Mouse (Mus musculus): ENCODE data around the gene Nipa1.

Nipa1 gene

DNA sequence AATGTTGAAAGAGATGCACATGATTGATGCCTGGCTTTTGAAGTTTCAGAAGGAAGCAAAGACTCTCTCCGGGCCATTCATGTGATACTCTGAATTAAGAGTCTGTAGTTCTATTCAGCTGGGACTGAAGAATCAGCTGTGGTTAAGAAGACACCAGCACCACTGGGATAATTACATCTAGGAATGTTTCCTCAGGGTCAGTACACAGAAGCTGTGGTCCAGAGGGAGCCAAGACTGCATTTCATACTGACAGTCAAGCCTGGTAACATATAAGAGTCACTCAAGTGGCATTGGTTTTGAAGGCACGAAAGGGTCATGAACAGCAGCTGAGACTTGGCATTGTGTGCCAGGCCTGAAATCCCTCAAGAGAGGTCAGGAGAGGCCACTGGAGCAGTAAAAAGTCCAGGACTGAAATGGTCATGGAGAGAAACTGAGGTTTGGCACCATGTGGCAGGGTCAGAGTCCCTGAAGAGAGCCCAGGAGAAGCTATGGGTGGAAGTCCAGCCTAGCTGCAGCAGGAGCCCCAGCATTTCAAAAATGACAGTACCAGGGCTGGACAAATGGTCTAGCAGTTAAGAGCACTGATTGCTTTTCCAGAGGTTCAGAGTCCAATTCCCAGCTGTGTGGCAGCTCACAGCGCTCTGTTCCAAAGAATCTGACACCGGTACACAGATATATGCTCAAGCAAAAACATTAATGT lies 9.3 kb downstream of the Nipa1 start:
- DNase-seq: peak; percentile 16 to 32

- DNase-seq: no peak
Observed at GRCm38 (mm10) chr7:55998997-55999396, 20.8 kb downstream of the Nipa1 start.

DNA sequence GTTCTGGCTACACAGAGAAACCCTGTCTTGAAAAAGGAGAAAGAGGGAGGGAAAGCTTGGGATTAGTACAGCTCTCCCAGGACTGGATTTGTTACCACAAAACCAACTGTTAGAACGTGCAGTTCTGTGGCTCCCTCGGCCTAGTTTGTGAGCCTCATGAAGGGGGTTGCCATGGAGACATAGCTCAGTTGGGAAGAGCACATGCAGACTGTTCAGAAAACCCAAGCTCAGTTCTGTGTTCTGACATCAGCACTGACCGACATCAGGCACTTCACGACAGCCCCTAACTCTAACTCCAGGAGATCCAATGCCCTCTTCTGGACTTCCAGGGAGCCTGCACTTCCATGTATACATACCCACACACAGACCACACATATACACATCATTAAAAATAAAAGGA lies 24.7 kb downstream of the Nipa1 start:
- DNase-seq: no peak

DNA sequence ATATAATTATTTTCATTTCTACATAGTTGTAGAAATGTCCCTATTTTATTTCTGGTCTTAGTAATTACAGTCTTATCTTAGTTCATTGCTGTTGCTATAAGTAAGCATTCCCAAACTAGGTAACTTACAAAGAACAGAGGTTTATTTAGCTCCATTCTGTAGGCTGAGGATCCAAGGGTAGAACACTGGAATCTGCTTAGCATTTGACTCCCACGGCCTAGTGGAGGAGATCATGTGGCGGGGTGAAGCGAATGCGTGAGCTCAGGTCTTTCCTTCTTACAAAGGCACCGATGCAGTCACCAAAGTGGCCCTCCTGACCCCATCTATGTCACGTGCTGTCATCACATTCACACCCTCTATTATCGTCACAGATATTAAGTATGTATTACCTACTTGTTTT lies 27.9 kb downstream of the Nipa1 start:
- no peak for DNase-seq

GRCm38 (mm10) chr7:55991129-55991528 lies 28.6 kb downstream of the Nipa1 start:
- no peak for DNase-seq

DNA sequence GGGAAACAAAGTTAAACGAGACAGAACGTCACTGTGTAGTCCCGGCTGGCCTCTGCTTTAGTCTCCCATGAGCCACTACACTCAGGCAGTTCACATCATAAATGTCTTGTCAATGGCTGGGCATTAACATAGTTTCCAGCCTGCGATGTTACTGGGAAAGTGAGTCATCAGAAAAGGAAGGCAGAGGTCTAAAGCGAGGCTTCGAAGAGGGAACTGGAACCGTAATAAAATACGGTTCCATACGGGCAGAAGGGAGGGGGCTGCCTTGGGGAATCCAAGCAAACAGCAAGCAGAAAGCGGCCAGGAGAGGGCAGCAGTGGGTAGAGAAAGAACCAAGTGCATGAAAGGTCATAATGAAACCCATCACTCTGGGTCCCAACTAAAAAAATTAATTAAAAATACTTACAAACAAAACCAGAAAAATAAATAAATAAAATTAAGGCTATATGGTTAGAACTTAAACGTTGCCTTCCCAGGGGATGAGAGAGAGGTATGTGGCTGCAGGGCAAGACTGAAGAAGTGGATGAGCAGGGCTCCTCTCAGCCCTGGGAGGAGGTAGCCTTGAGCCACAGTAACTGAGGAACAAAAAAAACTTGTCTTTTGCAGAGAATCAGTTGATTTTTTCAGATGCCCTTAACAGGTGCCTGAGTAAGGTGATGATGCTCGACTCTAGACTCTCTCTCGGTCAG lies 33.1 kb downstream of the Nipa1 start:
- DNase-seq: peak; percentile 75 to 92

GRCm38 (mm10) chr7:55984754-55985153 lies 35.0 kb downstream of the Nipa1 start:
- DNase-seq: no peak

GRCm38 (mm10) chr7:55983107-55983506 lies 36.6 kb downstream of the Nipa1 start:
- DNase-seq: no peak

DNA sequence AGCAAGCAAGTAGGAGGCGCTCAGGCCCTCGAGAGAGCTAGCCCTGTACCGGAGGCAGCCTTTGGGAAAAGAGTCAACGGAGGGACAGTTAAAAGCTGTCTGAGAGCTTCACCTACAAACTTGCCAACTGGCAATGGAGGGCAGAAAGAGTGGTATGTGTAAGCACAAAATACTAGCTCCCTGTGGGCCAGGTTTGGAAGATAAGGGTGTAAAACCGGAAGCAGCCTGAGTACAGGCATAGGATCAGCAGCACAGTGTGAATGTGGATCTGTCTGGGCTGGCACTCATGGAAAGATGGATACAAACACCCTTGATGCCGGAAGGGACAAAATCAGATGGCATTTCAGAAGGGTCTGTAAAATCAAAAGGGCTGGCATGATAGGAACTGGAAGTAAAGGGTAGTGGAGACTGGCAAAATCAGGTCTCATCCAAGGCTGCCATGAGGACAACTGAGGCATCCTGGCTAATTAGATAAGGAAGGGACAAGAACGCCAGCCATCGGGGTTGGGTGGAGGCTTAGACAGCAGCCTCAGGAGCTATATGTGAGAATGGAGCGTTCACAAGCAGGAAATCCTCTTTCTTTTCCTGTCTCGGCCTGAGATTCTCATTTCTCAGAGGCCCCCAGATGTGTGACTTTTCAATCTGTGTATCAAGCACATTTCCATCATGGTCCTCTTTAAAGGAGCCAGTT lies 37.6 kb downstream of the Nipa1 start:
- no peak for DNase-seq

- DNase-seq: no peak
Observed at GRCm38 (mm10) chr7:55981511-55981910, 38.2 kb downstream of the Nipa1 start.

DNA sequence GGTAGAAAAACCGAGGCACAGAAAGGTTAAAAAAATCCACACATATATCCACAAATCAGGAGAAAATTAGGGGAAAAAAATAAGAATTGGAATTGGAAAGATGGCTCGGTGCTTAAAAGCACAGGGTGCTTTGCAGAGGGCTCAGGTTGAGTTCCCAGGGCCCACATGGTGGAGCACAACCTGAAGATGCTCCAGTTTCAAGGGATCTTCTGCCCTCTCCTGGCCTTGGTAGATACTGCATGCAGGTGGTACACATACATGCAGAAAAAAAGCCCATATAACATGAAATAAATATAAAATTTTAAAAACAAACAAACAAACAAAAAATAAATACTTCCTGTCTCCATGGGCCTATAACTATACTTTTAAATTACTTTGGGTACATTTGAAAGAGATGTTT lies 45.3 kb downstream of the Nipa1 start:
- DNase-seq: peak in 1 of 2 experiments; percentile 13

GRCm38 (mm10) chr7:55969415-55969814 lies 50.3 kb downstream of the Nipa1 start:
- no peak for DNase-seq

- peak in 1 of 2 experiments; percentile 32 for DNase-seq
Observed at GRCm38 (mm10) chr7:55968258-55968901, 51.4 kb downstream of the Nipa1 start.

DNA sequence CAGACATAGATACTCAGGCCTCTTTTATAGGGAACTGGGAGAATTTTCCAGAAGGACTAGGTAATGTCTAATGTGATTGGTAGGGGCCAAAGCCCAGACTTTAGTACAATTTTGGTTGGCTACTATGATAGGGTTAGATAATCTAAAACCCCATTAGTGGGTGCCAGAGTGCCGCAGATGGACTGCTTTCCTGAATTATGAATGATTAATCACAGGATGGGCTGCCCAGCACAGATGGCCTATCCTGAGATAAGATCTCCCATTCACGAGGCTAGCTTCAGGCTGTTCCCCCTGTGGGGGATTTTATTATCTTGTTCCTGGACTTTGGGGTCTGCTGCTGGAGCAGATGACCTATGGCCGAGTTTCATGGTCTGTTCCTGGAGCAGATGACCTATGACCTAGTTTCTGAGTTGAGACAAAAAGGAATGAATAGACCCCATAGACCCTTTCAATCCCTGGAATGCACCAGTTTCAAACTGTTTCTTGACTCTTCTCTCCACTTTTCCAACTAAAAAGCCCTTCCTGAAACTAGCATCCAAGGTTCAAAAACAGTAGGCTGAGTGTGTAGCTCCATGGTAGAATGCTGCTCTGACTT lies 52.8 kb downstream of the Nipa1 start:
- peak in 1 of 2 experiments; percentile 7 for DNase-seq

- DNase-seq: peak; percentile 94 to 98
Observed at GRCm38 (mm10) chr7:55962004-55962908, 57.5 kb downstream of the Nipa1 start, which contains the start of gene Nipa2. TSS of gene Nipa2 (minus strand) at chr7:55962476.

DNA sequence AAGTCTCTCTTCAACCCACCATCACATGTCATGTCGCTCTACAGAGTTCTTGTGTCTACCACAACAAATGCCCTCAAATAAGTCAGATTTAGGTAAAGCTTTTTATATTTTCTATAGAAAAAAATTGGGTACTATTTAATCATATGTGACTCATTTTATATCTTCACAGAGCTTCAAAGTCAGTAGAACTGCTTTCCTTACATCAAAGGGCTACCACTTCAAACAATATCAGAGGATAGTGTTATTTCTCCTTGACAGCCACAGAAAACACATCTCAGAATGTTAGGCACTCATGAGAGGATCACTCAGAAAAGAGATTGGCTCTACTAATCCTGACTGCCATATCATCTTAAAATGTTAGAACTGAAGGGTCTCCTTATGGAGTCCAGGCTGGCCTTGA lies 59.2 kb downstream of the Nipa1 start:
- no peak for DNase-seq

DNA sequence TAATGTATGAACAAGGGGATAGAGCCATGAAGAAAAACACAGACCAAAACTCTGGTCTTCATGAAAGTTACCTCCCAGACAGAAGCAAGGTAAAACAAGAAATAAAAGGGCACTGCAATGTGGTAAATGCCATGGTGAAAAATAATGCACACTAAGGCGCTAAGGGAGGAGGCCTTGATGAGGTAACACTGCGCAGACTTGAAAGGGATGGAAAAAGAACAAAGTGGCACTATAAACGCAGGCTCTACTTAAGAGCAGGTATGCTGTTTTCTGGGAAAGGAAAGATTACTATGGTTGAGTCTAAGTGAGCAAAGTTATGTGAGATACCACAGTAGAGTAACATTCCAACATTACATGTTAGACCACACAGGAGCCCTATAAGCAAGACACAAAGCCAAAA lies 60.0 kb downstream of the Nipa1 start:
- no peak for DNase-seq

GRCm38 (mm10) chr7:55957916-55958315 lies 61.8 kb downstream of the Nipa1 start:
- no peak for DNase-seq

DNA sequence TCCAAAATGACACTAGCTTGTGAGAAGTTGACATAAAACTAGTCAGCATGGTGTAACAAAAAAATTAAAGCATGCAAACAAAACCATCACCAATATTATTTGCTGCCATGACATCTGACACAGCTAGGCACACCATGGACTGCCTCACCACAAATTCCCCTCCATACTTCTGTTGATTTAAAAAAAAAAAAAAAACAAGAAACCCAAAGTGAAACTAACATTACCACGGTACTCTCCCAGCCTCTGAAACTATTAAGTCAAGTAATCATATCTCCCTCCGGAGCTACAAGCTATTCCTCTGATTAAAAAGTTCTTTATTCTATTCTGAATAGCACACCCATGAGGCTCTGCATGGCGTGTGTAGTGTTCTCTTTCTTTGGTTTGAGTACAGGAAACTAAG lies 62.6 kb downstream of the Nipa1 start:
- no peak for DNase-seq

- DNase-seq: no peak
Observed at GRCm38 (mm10) chr7:55956054-55956453, 63.7 kb downstream of the Nipa1 start.

DNA sequence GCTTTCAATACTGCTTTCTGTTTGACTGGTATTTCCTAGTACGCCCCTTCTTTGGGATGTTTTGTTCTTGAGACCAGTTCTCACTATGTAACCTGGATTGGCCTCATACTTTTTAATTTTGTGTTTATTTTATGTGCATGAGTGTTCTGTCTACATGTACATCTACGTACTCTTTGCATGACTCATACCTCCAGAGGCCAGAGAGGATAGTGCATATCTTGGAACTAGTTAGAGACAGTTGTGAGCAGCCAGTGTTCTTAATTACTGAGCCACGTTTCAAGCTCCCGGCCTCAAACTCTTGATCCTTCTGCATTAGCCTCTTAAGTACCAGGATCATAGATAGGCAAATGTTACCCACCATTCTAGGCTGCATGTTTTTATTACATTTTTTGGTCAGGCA lies 81.4 kb downstream of the Nipa1 start:
- no peak for DNase-seq

DNA sequence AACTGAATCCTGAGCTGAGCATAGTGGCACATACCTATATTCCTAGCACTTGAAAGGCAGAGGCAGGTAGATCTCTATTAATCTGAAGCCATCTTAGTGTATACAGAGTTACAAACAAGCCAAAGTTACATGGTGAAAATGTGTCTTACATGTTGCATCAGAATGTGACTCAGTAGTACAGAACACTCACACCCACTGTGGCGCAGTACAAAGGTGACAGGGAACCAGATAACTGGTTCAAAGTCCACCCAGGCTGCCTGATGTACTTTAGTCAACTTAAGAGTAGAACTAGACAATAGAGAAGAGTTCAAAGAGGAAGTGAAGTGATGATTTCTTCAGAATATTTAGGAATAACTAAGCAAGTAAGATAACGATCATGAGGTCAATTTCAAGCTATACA lies 84.7 kb downstream of the Nipa1 start:
- no peak for DNase-seq
